Mouse (Mus musculus) right cerebral cortex, postnatal 36 days (tissue): ENCODE measurements around the gene Brd7.

Experiments used
- DNase-seq, 2 experiments: peaks; one replicate each; pipeline ENCODE4 v3.0.0; 2022; ENCODE audit warnings: low spot score in 2 of 2, mixed read lengths in 1 of 2

The Brd7 gene

DNA sequence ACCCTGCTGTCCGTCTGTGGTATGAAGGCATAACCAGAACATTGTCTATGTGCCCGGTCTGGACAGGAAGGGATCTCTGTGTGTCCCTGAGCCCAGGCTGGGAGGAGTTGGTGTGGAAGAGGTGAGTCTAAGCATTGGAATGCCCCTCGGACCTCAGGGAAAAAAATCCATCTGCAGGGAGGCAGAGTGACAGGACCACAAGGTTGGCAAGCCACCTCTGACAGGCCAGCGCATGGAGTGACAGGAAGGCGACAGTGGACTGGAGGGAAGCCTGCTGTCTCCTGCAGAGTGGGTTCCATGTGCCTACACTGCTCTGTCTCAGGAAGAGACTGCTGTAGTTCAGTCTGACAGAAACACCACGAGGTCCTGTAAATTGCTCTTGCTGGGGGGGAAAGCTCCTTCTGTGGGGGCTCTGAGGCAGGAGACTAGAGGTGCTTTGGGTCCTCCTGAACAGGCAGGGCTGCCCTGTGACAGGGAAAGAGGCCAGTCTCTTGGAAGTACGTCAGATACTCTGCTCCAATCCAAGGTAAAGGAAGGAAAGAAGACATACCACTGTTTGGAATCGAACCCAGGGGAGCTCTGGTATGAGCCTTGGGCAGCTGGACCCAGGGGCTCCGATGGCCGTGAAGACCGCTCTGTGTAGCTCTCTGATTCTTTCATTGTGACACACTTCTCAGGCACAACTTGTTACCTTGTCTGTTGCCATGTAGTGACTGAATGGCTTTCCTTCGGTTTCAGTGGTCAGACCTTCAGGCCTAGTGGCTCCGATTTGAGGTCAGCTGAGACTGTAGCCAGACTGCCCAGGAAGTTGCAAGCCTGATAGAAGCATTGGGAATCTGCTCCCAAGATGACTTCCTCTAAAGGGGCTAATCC, 78.5 kb downstream of the Brd7 start:
- DNase-seq: no peak

DNA sequence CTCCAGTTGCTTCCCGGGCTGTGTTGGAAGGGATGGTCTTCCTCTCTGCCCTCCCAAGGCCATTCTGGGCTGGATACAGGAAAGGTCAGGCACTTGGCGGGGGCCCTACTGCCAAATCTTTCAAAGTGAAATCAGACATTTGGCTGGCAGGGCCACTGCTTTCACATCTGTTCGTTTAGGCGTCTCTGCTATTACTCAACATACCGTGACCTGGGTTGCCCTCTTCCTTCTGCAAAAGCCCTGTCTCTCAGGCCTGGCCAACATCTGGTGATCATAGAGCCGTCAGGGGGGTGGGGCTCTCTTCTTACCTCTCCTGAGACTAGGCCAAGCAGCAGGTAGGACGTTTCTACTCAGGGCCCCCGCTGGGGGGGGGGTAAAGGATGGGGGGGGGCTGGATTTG, 79.3 kb downstream of the Brd7 start:
- no peak for DNase-seq
